Mouse (Mus musculus) stomach, postnatal 0 days (tissue): ENCODE data around the gene Zfp512b. TPM values are rescaled to one million over a fixed set of nuclear protein-coding genes. Genes with fewer than 3 reads are reported as not detected.

Experiments used
- ATAC-seq: fragments of 200-750 bp; cut with Nextera tagmentation; 2 replicates; pipeline ENCODE4 v1.8.0; 2017; ENCODE audit not compliant: low FRiP score, low TSS enrichment
- DNase-seq: peaks from one replicate; pipeline ENCODE4 v3.0.0-alpha.2; 2016; ENCODE audit warnings: low spot score
- H3K27ac ChIP-seq: fragments of 300-500 bp; sonication (generic); replicated peaks from 2 replicates; pipeline ENCODE4 v1.5.1; 2014; ENCODE audit warnings: mild to moderate bottlenecking, control low read depth
- H3K27me3 ChIP-seq: fragments of 300-500 bp; sonication (generic); 2 replicates; pipeline ENCODE4 v1.6.1; 2014; ENCODE audit warnings: low read length; ENCODE audit not compliant: control insufficient read depth, insufficient read depth
- H3K36me3 ChIP-seq: fragments of 300-500 bp; sonication (generic); 2 replicates; pipeline ENCODE4 v1.6.1; 2014; ENCODE audit warnings: low read length, mixed read lengths; ENCODE audit not compliant: control insufficient read depth, insufficient read depth
- H3K4me1 ChIP-seq: fragments of 300-500 bp; sonication (generic); replicated peaks from 2 replicates; pipeline ENCODE4 v1.6.1; 2014; ENCODE audit warnings: antibody characterized with exemption; ENCODE audit not compliant: control insufficient read depth, insufficient read depth
- H3K4me2 ChIP-seq: fragments of 300-500 bp; sonication (generic); replicated peaks from 2 replicates; pipeline ENCODE4 v1.6.1; 2014; ENCODE audit warnings: low read depth, mild to moderate bottlenecking, control low read depth, moderate library complexity
- H3K4me3 ChIP-seq: fragments of 300-500 bp; sonication (generic); 2 replicates; pipeline ENCODE4 v1.5.1; 2014; ENCODE audit warnings: low read depth, low read length, control low read depth
- H3K9ac ChIP-seq: fragments of 300-500 bp; sonication (generic); 2 replicates; pipeline ENCODE4 v1.6.1; 2014; ENCODE audit warnings: mild to moderate bottlenecking, low read length, control low read depth, mixed read lengths
- H3K9me3 ChIP-seq: fragments of 300-500 bp; sonication (generic); 2 replicates; pipeline ENCODE4 v1.6.1; 2016; ENCODE audit warnings: low read length; ENCODE audit not compliant: control insufficient read depth
- CTCF ChIP-seq: IDR thresholded peaks from 2 replicates; pipeline ENCODE4 v1.5.1; 2016; ENCODE audit warnings: antibody characterized with exemption, low read depth, mild to moderate bottlenecking, moderate library complexity
- EP300 ChIP-seq: optimal IDR thresholded peaks from 2 replicates; pipeline ENCODE3; 2016; ENCODE audit warnings: antibody characterized with exemption
- WGBS: fragments of 180-500 bp; shearing (Covaris S2); extraction: QIAGEN DNeasy Blood & Tissue Kit; methylation state at CpG from one replicate; pipeline ENCODE4 v1.1.7; 2014; 5-methylcytosine and 5-hydroxymethylcytosine counted together
- microRNA-seq: library from miRNA; unstranded; fragments of <30 nt; microRNA quantifications from one replicate; pipeline ENCODE4, GENCODE M21; 2016
- polyA plus RNA-seq: library from polyadenylated mRNA; unstranded; fragments of >200 nt; fragmentation: Nextera tagmentation; extraction: Ambion mirVana; gene quantifications from 2 replicates; pipeline ENCODE4 v1.2.1, GENCODE M21; 2015

Gene Zfp512b
- polyA plus RNA-seq, 1 experiment from 2014 or later: 15.9 TPM

DNA sequence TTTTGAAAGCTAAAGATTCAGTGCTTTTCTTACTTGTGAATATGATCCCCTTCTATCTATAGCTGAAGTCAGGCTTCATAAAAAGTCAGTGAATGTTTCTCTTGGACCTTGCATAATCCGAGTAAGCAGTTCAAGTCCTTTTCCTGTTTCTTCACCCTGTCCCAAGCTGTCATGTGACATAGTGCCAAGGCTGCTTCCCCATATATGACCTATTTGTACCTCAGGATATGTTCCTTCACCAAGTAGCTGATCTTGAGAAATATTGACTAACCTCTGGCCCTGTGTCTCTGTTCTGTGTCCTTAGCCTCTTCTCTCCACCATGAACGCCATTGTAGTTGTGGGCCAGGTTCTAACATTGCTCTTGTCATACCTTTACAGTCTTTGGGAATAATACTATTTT lies 56.2 kb downstream of the Zfp512b start:
- no peaks in the 10 kb centered on the region for H3K4me1 ChIP-seq
- no peaks in the 10 kb centered on the region for H3K9me3 ChIP-seq
- H3K4me3 ChIP-seq: no peak overlapping the region
- TF ChIP-seq EP300 (no peak), CTCF (no peak)
- no peak overlapping the region for H3K9ac ChIP-seq
- no peaks in the 10 kb centered on the region for H3K27me3 ChIP-seq
- DNase-seq (no peak), ATAC-seq (no peak)
- no peaks in the 10 kb centered on the region for H3K36me3 ChIP-seq
- H3K4me2 ChIP-seq: no peak overlapping the region
- WGBS: 80% methylated on average over 2 of the region's 2 CpGs
- no peak overlapping the region for H3K27ac ChIP-seq

DNA sequence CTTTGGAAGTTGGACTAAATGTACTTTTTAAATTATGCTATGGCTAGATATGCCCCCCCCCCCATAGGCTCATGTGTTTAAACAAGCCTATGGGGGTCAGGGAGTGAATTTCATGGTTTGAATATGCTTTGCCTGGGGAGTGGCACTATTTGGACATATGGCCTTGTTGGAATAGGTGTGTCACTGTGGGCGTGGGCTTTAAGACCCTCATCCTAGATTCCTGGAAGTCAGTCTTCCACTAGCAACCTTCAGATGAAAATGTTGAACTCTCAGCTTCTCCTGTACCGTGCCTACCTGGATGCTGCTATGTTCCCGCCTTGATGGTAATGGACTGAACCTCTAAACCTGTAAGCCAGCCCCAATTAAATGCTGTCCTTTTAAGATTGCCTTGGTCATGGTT lies 60.0 kb downstream of the Zfp512b start:
- Histone ChIP-seq H3K4me3 (no peak overlapping the region), H3K4me2 (no peak overlapping the region), H3K36me3 (no peaks in the 10 kb centered on the region; the same call in 1 of the 2 replicates), H3K4me1 (no peaks in the 10 kb centered on the region), H3K27me3 (no peaks in the 10 kb centered on the region), H3K27ac (no peak overlapping the region), H3K9me3 (no peaks in the 10 kb centered on the region), H3K9ac (no peak overlapping the region)
- DNase-seq (no peak), ATAC-seq (no peak)
- WGBS: 86% methylated on average over 3 of the region's 3 CpGs
- TF ChIP-seq EP300: no peak

Small RNAs within 50 kb of the gene (microRNA-seq; reads per million reads assigned to microRNA genes)
- not detected for gene Mir7006

Other genes with a start within 250 kb of the Zfp512b start
- 15.5 and 18.2 TPM in 2 replicates for gene Zgpat, start 227.9 kb downstream of the Zfp512b start, polyA plus RNA-seq
- 30.1 and 33.7 TPM in 2 replicates for gene Arfrp1, start 227.4 kb downstream of the Zfp512b start, polyA plus RNA-seq
- gene Lime1, start 212.7 kb downstream of the Zfp512b start, polyA plus RNA-seq: 8.3 and 8.8 TPM in 2 replicates
- 2.4 TPM in 2 replicates for gene Zbtb46, start 133.4 kb downstream of the Zfp512b start, polyA plus RNA-seq
- gene Abhd16b, start 99.6 kb downstream of the Zfp512b start, polyA plus RNA-seq: 0.08 and 0.15 TPM in 2 replicates
- gene Tpd52l2, start 95.7 kb downstream of the Zfp512b start, polyA plus RNA-seq: 98.0 and 104 TPM in 2 replicates
- gene Dnajc5, start 72.3 kb downstream of the Zfp512b start, polyA plus RNA-seq: 50.2 and 52.7 TPM in 2 replicates
- gene Uckl1, start 7.9 kb downstream of the Zfp512b start, polyA plus RNA-seq: 37.1 and 39.7 TPM in 2 replicates
- 28.3 and 28.4 TPM in 2 replicates for gene Prpf6, start 935 bp downstream of the Zfp512b start, polyA plus RNA-seq
- 22.9 and 26.8 TPM in 2 replicates for gene Samd10, start 6.4 kb upstream of the Zfp512b start, polyA plus RNA-seq
- gene Gm29797, start 64.2 kb upstream of the Zfp512b start, polyA plus RNA-seq: not detected in 2 replicates
- gene Sox18, start 78.8 kb upstream of the Zfp512b start, polyA plus RNA-seq: 14.0 and 14.1 TPM in 2 replicates
- gene Tcea2, start 87.5 kb upstream of the Zfp512b start, polyA plus RNA-seq: 12.7 and 13.4 TPM in 2 replicates
- gene Rgs19, start 101.2 kb upstream of the Zfp512b start, polyA plus RNA-seq: 20.0 and 24.6 TPM in 2 replicates
- not detected in 2 replicates for gene Lkaaear1, start 105.6 kb upstream of the Zfp512b start, polyA plus RNA-seq
- gene Oprl1, start 122.2 kb upstream of the Zfp512b start, polyA plus RNA-seq: 0.52 and 0.80 TPM in 2 replicates
- 0.29 and 0.40 TPM in 2 replicates for gene Myt1, start 170.5 kb upstream of the Zfp512b start, polyA plus RNA-seq
- 16.4 and 18.6 TPM in 2 replicates for gene Pcmtd2, start 245.1 kb upstream of the Zfp512b start, polyA plus RNA-seq